Mouse (Mus musculus) adrenal gland, postnatal 36 days (tissue): ENCODE results near the gene Taf9. TPM values are rescaled to one million over a fixed set of nuclear protein-coding genes. Genes with fewer than 3 reads are reported as not detected.
A peak's percentile ranks its signal among the peaks of the same experiment; 100 is the strongest.

ENCODE experiments used
- DNase-seq, 2 experiments: peaks; one replicate each; pipeline ENCODE4 v3.0.0; 2021; ENCODE audit warnings: mixed read lengths in 1 of 2
- total RNA-seq, 2 experiments: library from RNA; stranded (reverse); gene quantifications; 2 replicates each; pipeline ENCODE4 v1.2.3; 2021

Taf9 gene
- total RNA-seq, 2 experiments from 2014 or later: 8.3 to 15.4 TPM

- peak; percentile 26 to 46 for DNase-seq
Observed at GRCm38 (mm10) chr13:100669291-100670022, 18.1 kb downstream of the Taf9 start, which contains the start of gene Ccdc125. Ccdc125 (plus strand) TSS chr13:100669717.

- no peak for DNase-seq
Observed at GRCm38 (mm10) chr13:100670181-100670741, 18.9 kb downstream of the Taf9 start.

- peak; percentile 6 to 9 for DNase-seq
Observed at GRCm38 (mm10) chr13:100675936-100676635, 24.7 kb downstream of the Taf9 start.

GRCm38 (mm10) chr13:100681615-100682014, 30.2 kb downstream of the Taf9 start:
- no peak for DNase-seq

GRCm38 (mm10) chr13:100682837-100683236, 31.5 kb downstream of the Taf9 start:
- no peak for DNase-seq

- no peak for DNase-seq
Observed at GRCm38 (mm10) chr13:100684355-100684754, 33.0 kb downstream of the Taf9 start.

GRCm38 (mm10) chr13:100687513-100687912, 36.1 kb downstream of the Taf9 start:
- DNase-seq: no peak

GRCm38 (mm10) chr13:100697541-100697940, 46.2 kb downstream of the Taf9 start:
- DNase-seq: no peak

GRCm38 (mm10) chr13:100698866-100699265, 47.5 kb downstream of the Taf9 start:
- no peak for DNase-seq

GRCm38 (mm10) chr13:100703468-100703867, 52.1 kb downstream of the Taf9 start:
- DNase-seq: peak in 1 of 2 experiments; percentile 23

Other genes starting within 250 kb of the Taf9 start
- under 1 TPM; 0.17 to 0.30 TPM for gene Naip1, start 198.7 kb upstream of the Taf9 start, total RNA-seq
- 10 to 100 TPM; 24.5 to 30.5 TPM for gene Gtf2h2, start 159.0 kb upstream of the Taf9 start, total RNA-seq
- 10 to 100 TPM in 1 of 2 experiments, 1 to 10 TPM in 1; 6.7 to 14.4 TPM for gene Ocln, start 98.9 kb upstream of the Taf9 start, total RNA-seq
- under 1 TPM; 0.56 to 0.76 TPM for gene Marveld2, start 34.6 kb upstream of the Taf9 start, total RNA-seq
- gene Ak6, start 600 bp upstream of the Taf9 start, total RNA-seq: 10 to 100 TPM; 68.9 to 84.4 TPM
- gene Rad17, start 528 bp upstream of the Taf9 start, total RNA-seq: 10 to 100 TPM; 21.0 to 22.7 TPM
- under 1 TPM; 0.66 to 0.76 TPM for gene Ccdc125, start 18.1 kb downstream of the Taf9 start, total RNA-seq
- 10 to 100 TPM; 38.6 to 44.7 TPM for gene Cdk7, start 79.4 kb downstream of the Taf9 start, total RNA-seq
- gene Mrps36, start 93.1 kb downstream of the Taf9 start, total RNA-seq: 100 to 1,000 TPM; 116 to 122 TPM
- under 1 TPM; 0.66 TPM for gene Cenph, start 124.3 kb downstream of the Taf9 start, total RNA-seq
- 1 to 10 TPM; 5.5 to 6.5 TPM for gene Ccnb1, start 135.0 kb downstream of the Taf9 start, total RNA-seq
- 10 to 100 TPM; 49.9 to 51.4 TPM for gene Slc30a5, start 181.8 kb downstream of the Taf9 start, total RNA-seq